Mouse (Mus musculus) adrenal gland, postnatal 36 days (tissue): Measurements from ENCODE around the gene Ccdc162. TPM values are rescaled to one million over a fixed set of nuclear protein-coding genes. Genes with fewer than 3 reads are reported as not detected.

ENCODE experiments used
- DNase-seq, 2 experiments: peaks; one replicate each; pipeline ENCODE4 v3.0.0; 2021; ENCODE audit warnings: mixed read lengths in 1 of 2
- total RNA-seq, 2 experiments: library from RNA; stranded (reverse); gene quantifications; 2 replicates each; pipeline ENCODE4 v1.2.3; 2021

Ccdc162 gene
- total RNA-seq, 2 experiments from 2014 or later = 0.33 to 0.53 TPM

DNA sequence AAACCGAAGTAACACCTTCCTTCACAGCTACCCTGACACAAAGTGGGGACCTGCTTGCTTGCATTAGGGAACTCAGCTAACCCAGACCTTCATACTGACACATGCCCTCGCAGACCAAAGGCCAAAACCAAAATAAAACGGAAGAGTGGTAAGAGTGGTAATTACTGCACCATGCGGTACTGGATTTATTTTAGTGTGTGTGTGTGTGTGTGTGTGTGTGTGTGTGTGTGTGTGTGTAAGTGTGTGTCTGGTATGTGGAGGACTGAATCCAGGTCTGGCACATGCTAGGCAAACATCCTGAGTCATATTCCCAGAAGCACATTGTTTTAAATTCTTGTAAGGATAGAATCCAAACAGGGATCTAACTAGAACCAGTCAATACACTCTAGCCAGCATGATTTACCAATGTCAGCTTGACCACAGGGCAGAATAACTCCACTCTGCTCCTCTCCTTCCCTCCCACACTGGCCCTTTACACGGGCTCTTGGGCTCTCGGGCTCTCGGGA, 140.1 kb downstream of the Ccdc162 start:
- no peak for DNase-seq

DNA sequence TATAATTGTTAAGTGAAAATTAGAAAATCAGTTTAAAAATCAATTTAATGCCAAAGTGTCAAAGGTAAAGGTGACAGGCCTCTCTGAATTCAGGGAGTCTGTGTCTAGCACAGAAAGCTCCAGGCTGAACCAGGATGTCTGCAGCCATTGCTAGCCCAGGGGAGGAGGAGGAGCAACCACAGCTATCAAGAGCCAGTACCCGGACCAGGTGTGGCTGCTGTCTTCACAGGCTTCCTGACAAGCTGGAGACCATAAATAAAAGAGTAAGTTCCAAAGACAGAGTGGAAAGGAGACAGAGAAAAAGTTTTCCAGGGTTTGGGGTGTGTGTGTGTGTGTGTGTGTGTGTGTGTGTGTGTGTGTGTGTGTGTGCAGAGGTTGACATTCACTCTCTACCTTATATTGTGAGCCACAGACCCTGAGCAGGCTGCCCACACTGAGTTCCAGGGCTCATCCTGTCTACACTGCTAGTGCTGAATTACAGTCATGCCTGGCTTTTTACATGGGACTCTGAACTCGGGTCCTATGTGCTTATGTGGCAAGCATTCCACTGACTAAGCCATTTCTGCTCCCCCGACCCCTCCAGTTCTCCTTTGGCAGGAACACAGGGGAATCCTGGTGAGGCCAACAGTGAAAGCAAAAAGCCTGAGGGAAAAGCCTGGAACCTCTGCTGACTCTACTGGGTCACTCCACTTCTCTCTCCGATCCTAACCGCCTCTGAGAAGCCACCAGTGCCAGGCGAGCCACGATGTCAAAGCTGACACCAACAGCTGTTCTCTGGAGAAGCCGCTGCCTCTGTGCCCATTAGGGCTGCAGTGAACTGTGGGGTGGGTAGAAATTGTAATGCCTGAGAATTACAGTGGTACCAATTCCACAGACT, 140.7 kb downstream of the Ccdc162 start:
- DNase-seq = no peak

- peak; percentile 11 to 30 for DNase-seq
Observed at GRCm38 (mm10) chr10:41573190-41573589, 143.2 kb downstream of the Ccdc162 start.

- no peak for DNase-seq
Observed at GRCm38 (mm10) chr10:41572274-41572673, 144.2 kb downstream of the Ccdc162 start.

GRCm38 (mm10) chr10:41571065-41571464, 145.4 kb downstream of the Ccdc162 start:
- no peak for DNase-seq

DNA sequence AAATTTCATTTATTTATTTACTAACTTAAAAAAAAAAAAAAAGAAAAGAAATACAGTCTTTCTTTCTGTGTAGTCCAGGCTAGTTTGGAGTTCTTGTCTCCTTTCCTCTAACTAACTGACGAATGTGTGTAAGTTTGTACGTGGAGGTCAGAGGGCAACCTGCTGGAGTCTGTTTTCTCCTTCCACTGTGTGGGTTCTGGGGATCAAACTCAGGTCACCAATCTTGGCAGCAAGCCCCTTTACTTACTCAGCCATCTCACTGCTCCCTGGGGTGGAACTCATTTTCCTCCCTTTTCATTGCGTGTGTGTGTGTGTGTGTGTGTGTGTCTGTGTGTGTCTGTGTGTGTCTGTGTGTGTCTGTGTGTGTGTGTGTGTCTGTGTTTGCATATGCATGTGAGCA, 148.1 kb downstream of the Ccdc162 start:
- no peak for DNase-seq

GRCm38 (mm10) chr10:41565141-41565540, 151.3 kb downstream of the Ccdc162 start:
- peak; percentile 80 for DNase-seq

DNA sequence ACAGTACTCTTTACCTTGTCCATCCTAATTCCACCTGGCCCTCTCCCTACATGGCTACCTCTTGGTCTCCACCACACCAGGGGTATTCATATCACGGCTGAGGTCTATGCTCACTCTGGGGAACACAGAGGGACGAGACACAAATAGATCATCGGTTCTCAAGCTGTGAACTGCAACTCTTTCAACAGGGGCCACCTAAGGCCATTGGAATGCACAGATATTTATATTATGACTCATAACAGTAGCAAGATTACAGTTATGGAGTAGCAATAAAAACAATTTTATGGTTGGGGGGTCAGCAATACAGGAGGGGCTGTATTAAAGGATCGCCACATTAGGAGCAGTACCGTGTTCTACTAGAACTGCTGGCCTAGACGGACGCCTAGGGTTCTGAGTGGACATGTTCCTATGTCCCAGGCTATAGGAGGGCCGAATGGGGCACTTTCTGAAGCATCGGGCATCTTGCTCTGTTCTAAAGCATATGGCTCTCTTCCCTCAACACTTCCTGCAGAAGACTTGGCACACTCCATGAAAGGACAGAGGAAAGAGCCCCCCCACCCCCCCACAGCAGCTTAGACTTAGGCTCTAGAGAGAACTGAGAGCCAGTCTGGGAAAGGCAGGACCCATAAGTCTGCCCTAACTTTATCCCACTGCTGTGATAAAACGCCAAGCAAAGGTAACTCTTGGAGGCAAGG, 154.6 kb downstream of the Ccdc162 start:
- DNase-seq = no peak

DNA sequence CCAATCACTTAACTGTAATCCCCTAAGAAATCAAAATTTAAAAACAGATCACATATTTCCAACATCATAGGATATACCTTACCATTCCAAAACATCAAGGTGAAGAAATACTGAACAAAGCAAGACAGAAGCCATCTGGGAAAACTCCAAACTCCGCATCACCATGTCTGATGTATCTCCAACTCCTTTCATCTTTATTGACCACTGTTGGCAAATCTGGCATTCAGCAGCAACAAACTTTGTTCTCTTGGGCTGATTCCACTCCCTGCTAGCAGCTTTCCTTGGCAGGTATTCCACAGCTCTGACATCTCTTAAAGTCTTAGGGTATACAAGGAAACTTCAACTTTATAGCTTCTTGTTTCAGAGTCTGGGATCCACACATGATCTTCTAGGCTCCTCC, 158.0 kb downstream of the Ccdc162 start:
- DNase-seq = no peak

DNA sequence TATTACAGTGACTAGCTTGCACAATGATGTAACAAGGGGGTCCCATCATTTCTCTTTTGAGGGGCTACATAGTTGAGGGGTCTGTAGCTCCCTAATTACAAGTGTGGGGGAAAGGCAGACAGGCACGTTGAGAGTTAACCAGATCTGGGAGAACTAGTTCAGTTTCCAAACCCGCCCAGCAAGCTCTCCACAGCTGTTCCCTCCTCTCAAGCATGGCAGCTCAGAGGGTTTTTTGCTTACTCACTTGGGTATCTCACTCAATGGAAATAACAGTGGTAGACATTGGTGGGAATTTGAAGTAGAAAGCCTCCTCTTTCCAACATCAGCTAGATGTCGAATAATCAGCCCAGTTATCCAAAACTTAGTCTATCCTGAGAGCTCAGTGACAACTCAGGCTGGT, 161.4 kb downstream of the Ccdc162 start:
- DNase-seq = no peak

GRCm38 (mm10) chr10:41553711-41554110, 162.7 kb downstream of the Ccdc162 start:
- no peak for DNase-seq

DNA sequence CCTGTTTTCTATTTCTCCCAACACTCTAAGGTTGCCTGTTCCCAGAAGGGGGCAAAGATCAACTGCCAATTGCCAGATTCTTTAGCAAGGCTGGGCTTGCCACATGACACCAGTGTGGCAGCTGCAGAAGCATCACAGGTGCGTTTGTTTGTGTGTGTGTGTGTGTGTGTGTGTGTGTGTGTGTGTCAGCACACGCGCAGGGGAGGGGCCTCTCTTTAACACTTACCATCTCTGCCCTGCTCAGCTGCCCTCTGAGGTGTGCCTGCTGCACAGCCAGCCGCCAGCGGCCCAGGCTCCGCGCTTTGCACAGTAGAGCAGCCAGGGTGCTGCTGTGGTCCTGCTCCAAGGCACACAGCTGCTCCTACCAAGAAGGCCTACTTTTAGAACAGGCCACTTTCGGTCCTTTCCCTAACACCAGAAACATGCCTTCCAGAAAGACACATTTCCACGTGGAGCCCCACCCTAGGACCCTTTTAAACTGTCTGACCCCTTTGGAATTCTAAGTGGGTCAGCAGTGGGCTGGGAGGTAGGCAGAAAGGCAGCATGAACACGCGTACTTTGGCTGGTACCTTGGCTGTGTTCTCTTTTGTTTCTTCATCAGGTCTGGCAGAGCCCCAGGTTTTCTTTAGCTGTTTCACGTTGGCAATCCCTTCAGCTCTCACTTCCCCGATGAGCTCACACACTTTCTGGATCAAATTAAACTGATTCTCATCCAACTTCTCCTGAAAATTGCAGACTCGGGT, 163.4 kb downstream of the Ccdc162 start:
- DNase-seq = peak; percentile 17 to 29

- DNase-seq = no peak
Observed at GRCm38 (mm10) chr10:41552319-41552718, 164.1 kb downstream of the Ccdc162 start.

DNA sequence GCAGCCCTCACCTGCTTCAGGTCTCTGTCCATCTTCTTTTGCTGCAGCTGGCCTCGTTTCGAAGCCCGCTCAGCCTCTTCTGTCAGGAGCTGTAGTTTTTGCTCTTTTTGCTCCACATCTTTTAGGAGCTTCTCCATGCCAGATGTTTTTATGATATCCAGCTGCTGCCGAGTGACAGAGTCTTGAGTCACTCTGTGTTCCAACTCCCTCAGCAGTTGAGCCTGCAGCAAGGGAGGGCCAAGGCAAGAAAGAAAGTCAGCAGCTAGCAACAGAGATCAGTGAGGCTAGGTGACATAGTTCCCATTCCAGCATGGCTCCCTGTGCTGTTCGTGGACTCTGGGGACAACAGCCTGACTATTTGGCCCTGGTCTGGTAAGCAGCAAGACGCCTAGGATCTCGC, 165.7 kb downstream of the Ccdc162 start:
- no peak for DNase-seq

DNA sequence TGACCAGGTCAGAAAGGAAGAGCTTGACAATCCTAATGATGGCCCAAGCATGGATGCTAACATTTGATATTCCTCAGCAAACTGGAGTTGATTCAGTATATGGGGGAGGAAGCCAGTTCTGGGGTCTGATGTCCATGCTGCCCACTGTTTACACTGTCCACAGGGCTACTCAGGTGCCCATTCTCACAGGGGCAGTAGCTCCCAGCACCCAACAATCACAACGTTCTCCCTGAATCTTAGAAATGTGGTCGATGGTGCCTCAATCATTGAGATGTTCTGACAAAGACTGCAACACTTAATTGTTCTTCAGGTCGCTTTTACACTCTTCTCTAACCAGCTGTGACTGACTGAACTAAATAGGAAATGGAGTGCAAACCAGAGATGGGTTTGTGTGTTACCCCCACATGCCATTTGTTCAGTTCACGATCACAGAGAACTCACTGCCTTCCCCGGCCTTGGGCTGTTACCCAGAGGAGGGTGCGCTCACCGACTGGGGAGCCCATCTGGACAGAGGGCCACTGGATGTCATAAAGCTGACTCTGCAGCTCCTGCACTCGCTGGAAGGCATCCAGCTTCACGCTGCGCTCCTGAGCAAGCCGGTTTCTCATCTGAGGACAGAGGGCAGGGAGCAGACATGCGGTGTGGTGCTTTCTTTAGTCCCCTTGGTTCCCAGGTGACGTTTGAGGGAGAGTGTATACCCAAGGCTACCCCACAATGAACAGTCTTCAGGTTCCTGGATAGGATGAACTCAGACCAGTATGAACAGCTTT, 169.9 kb downstream of the Ccdc162 start:
- DNase-seq = peak; percentile 26 to 60

DNA sequence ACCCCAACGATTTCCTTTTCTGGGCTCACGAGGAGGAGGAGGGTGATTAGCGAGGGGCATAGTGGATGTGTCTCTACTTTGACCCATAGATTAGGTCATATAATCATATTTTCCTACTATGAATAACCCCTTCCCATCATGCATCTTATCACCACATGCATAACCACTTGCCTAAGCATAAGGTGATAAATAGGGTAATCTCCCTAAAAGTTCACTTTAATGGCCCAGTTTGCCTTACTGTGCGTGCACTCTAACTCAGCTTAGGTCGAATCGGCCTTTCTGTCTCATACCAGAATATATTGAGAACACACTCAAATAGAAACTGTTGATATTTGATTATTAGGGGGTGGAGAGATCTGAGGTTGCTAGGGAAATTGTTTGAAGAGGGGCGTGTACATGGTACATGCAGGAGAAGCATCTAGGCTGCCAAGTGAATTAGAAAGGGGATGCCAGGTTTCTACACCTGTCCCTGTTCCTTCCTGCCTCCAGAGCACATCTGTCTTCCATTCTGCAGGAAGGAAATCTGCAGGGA, 171.1 kb downstream of the Ccdc162 start:
- DNase-seq = no peak

- DNase-seq = no peak
Observed at GRCm38 (mm10) chr10:41544481-41545190, 171.8 kb downstream of the Ccdc162 start.

DNA sequence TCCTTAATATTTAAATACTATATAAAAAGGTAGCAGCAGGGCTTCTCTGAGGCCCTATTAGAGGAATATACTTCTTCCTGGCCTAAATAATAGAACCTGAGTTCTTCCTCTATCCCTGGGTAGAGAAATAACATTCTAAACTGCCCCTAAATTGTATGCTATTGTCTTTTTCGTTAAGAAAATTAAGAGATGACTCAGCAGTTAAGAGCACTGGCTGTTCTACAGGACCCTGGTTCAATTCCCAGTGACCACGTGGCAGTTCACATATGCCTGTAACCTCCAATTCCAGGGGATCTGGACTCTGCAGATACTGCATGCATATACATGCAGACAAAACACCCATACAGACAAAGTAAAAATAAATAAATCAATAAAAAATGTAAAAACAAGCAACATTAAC, 172.6 kb downstream of the Ccdc162 start:
- no peak for DNase-seq

- DNase-seq = no peak
Observed at GRCm38 (mm10) chr10:41543439-41543838, 173.0 kb downstream of the Ccdc162 start.

DNA sequence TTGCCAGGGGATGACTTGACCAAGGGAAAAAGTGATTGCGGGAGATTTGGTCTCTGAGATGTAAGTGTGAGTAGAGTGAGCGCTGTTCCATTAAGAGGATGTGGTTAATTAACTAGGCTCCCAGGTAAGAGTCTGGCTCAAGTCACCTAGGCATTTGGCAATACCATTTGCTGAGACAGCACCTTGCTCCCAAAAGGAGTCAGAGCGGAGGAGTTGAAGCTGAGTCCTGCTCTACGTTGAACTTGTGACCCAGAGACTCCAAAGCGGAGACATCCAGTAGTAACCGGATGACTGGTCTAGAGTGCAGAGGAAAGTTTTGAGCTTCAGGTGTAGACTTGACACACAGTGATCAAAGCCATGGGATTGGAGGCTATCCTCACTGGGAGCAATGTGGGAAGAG, 174.4 kb downstream of the Ccdc162 start:
- DNase-seq = no peak

GRCm38 (mm10) chr10:41538986-41539385, 177.4 kb downstream of the Ccdc162 start:
- DNase-seq = no peak
